Mouse (Mus musculus): ENCODE measurements around the gene Pex5.

Pex5 gene

DNA sequence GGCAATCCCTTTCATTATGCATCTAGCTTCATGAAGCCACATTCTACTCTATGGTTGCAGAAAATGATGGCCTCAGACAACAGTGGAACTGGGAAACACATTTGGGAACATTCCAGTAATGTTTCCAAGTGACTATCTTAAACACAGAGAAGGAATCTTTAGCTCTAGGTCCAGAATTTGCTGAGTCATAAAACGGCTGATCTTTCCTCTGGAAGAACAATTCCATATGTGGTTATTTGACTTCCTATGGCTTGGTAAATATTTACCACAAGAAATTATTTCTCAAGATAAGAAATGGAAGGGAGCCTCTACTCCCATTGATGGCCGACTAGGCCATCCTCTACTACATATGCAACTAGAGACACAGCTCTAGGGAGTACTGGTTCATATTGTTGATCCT is 61.6 kb downstream of the Pex5 start:
- DNase-seq: no peak

Measured in cerebellum, adult 11 months (tissue).